Mouse (Mus musculus) MEL (cell line): Measurements from ENCODE around the gene Slc12a6. TPM values are rescaled to one million over a fixed set of nuclear protein-coding genes. Genes with fewer than 3 reads are reported as not detected.

Experiments used
- DNase-seq: peaks from one replicate; pipeline ENCODE4 v3.0.0; 2011; ENCODE audit warnings: low read depth, low spot score
- H3K27ac ChIP-seq: 2 replicates; pipeline ENCODE4 v1.5.1; 2012; ENCODE audit warnings: low read depth, mild to moderate bottlenecking, control low read depth, low read length, moderate library complexity; ENCODE audit not compliant: control insufficient read depth
- H3K27me3 ChIP-seq, 2 experiments: fragments of 150-350 bp in 1 of 2; sonication (generic) in 1 of 2; 2 replicates each; pipeline ENCODE4 v1.6.1; 2012; ENCODE audit warnings: low read length in 2 of 2, mild to moderate bottlenecking in 2 of 2, improper control_type of control experiment in 1 of 2, moderate library complexity in 1 of 2; ENCODE audit not compliant: insufficient read depth in 2 of 2, control insufficient read depth in 1 of 2
- H3K36me3 ChIP-seq, 2 experiments: 2 replicates each; pipeline ENCODE4 v1.6.1; 2012 to 2014; ENCODE audit warnings: low read length in 2 of 2, improper control_type of control experiment in 1 of 2, inconsistent platforms in 1 of 2, mild to moderate bottlenecking in 1 of 2; ENCODE audit not compliant: insufficient read depth in 2 of 2, control insufficient read depth in 1 of 2
- H3K4me1 ChIP-seq, 2 experiments: fragments of 150-350 bp in 1 of 2; sonication (generic) in 1 of 2; 2 replicates each; pipeline ENCODE4 v1.6.1; 2012; ENCODE audit warnings: low read length in 2 of 2, improper control_type of control experiment in 1 of 2, mild to moderate bottlenecking in 1 of 2; ENCODE audit not compliant: insufficient read depth in 2 of 2, control insufficient read depth in 1 of 2
- H3K4me3 ChIP-seq, 2 experiments: fragments of 150-350 bp in 1 of 2; sonication (generic) in 1 of 2; 2 replicates each; pipeline ENCODE4 v1.5.1; 2012; ENCODE audit warnings: low read depth in 2 of 2, low read length in 2 of 2, mild to moderate bottlenecking in 2 of 2, moderate library complexity in 2 of 2, control low read depth in 1 of 2, improper control_type of control experiment in 1 of 2; ENCODE audit not compliant: control insufficient read depth in 1 of 2, insufficient read depth in 1 of 2
- H3K79me2 ChIP-seq: 2 replicates; pipeline ENCODE4 v1.6.1; 2012; ENCODE audit warnings: mild to moderate bottlenecking, low read length, moderate library complexity; ENCODE audit not compliant: control insufficient read depth, poor library complexity, insufficient read depth
- H3K9ac ChIP-seq: 2 replicates; pipeline ENCODE4 v1.6.1; 2012; ENCODE audit warnings: low read depth, mild to moderate bottlenecking, control low read depth, low read length, moderate library complexity; ENCODE audit not compliant: control insufficient read depth, poor library complexity, severe bottlenecking
- H3K9me3 ChIP-seq: fragments of 150-350 bp; sonication (generic); replicated peaks from 2 replicates; pipeline ENCODE4 v1.6.1; 2012; ENCODE audit warnings: mild to moderate bottlenecking, low read length, improper control_type of control experiment, moderate library complexity; ENCODE audit not compliant: insufficient read depth
- CHD1 ChIP-seq: IDR thresholded peaks from 2 replicates; pipeline ENCODE4 v1.6.1; 2012; ENCODE audit warnings: low read depth, mild to moderate bottlenecking, inconsistent platforms, low read length, improper control_type of control experiment
- CHD2 ChIP-seq: IDR thresholded peaks from 2 replicates; pipeline ENCODE4 v1.6.1; 2011; ENCODE audit warnings: low read length, improper control_type of control experiment
- E2F4 ChIP-seq: IDR thresholded peaks from 2 replicates; pipeline ENCODE4 v1.6.1; 2011; ENCODE audit warnings: low read depth, low read length, improper control_type of control experiment, borderline replicate concordance
- EP300 ChIP-seq, 2 experiments: IDR thresholded peaks; 2 replicates each; pipeline ENCODE4 v1.6.1; 2011; ENCODE audit warnings: improper control_type of control experiment in 2 of 2, low read length in 2 of 2, low read depth in 1 of 2, mild to moderate bottlenecking in 1 of 2
- GABPA ChIP-seq: IDR thresholded peaks from 2 replicates; pipeline ENCODE4 v1.6.1; 2012; ENCODE audit warnings: low read depth, mild to moderate bottlenecking, inconsistent platforms, low read length, improper control_type of control experiment, moderate library complexity
- HCFC1 ChIP-seq: IDR thresholded peaks from 2 replicates; pipeline ENCODE4 v1.6.1; 2012; ENCODE audit warnings: low read depth, mild to moderate bottlenecking, inconsistent platforms, low read length, improper control_type of control experiment, moderate library complexity
- KAT2A ChIP-seq: conservative IDR thresholded peaks from 2 replicates; pipeline ENCODE4 v1.6.1; 2012; ENCODE audit warnings: low read depth, low read length, improper control_type of control experiment, inconsistent platforms
- MAFK ChIP-seq: IDR thresholded peaks from 2 replicates; pipeline ENCODE4 v1.6.1; 2011; ENCODE audit warnings: low read depth, mild to moderate bottlenecking, low read length, improper control_type of control experiment, borderline replicate concordance
- MAX ChIP-seq: IDR thresholded peaks from 2 replicates; pipeline ENCODE4 v1.6.1; 2011; ENCODE audit warnings: low read length, improper control_type of control experiment
- MAZ ChIP-seq: IDR thresholded peaks from 2 replicates; pipeline ENCODE4 v1.6.1; 2012; ENCODE audit warnings: low read depth, mild to moderate bottlenecking, inconsistent platforms, low read length, improper control_type of control experiment
- MXI1 ChIP-seq: IDR thresholded peaks from 2 replicates; pipeline ENCODE4 v1.6.1; 2011; ENCODE audit warnings: mild to moderate bottlenecking, low read depth, low read length, improper control_type of control experiment
- MYC ChIP-seq: IDR thresholded peaks from 2 replicates; pipeline ENCODE4 v1.6.1; 2011; ENCODE audit warnings: low read depth, mild to moderate bottlenecking, low read length, improper control_type of control experiment, moderate library complexity
- NELFE ChIP-seq: IDR thresholded peaks from 2 replicates; pipeline ENCODE4 v1.6.1; 2011; ENCODE audit warnings: low read depth, low read length, improper control_type of control experiment
- NRF1 ChIP-seq: IDR thresholded peaks from 2 replicates; pipeline ENCODE4 v1.6.1; 2014; ENCODE audit warnings: low read depth, mild to moderate bottlenecking, inconsistent platforms, low read length, improper control_type of control experiment, moderate library complexity; ENCODE audit not compliant: poor library complexity, insufficient read depth, severe bottlenecking
- POLR2A ChIP-seq, 2 experiments: IDR thresholded peaks; 2 replicates each; pipeline ENCODE4 v1.6.1; 2011 to 2012; ENCODE audit warnings: low read length in 2 of 2, mild to moderate bottlenecking in 2 of 2, control low read depth in 1 of 2, improper control_type of control experiment in 1 of 2, low read depth in 1 of 2, moderate library complexity in 1 of 2; ENCODE audit not compliant: control insufficient read depth in 1 of 2, insufficient read depth in 1 of 2, poor library complexity in 1 of 2
- POLR2AphosphoS2 ChIP-seq: IDR thresholded peaks from 2 replicates; pipeline ENCODE4 v1.6.1; 2011; ENCODE audit warnings: low read length, improper control_type of control experiment
- POLR2AphosphoS5 ChIP-seq: IDR thresholded peaks from 2 replicates; pipeline ENCODE4 v1.6.1; 2012; ENCODE audit warnings: low read depth, borderline replicate concordance, mild to moderate bottlenecking, inconsistent platforms, low read length, moderate library complexity, mixed read lengths
- RAD21 ChIP-seq: IDR thresholded peaks from 2 replicates; pipeline ENCODE4 v1.6.1; 2011; ENCODE audit warnings: mild to moderate bottlenecking, low read depth, low read length, improper control_type of control experiment
- RCOR1 ChIP-seq: IDR thresholded peaks from 2 replicates; pipeline ENCODE4 v1.6.1; 2012; ENCODE audit warnings: low read depth, mild to moderate bottlenecking, inconsistent platforms, low read length, improper control_type of control experiment
- SIN3A ChIP-seq: IDR thresholded peaks from 2 replicates; pipeline ENCODE4 v1.6.1; 2012; ENCODE audit warnings: low read length, improper control_type of control experiment, inconsistent platforms
- TAL1 ChIP-seq: IDR thresholded peaks from 2 replicates; pipeline ENCODE4 v1.6.1; 2012; ENCODE audit warnings: mild to moderate bottlenecking, inconsistent platforms, low read length, moderate library complexity, mixed read lengths
- TBP ChIP-seq: IDR thresholded peaks from 2 replicates; pipeline ENCODE4 v1.8.0; 2011; ENCODE audit warnings: low read depth, low read length, improper control_type of control experiment
- TCF12 ChIP-seq: IDR thresholded peaks from 2 replicates; pipeline ENCODE4 v1.6.1; 2014; ENCODE audit warnings: low read depth, mild to moderate bottlenecking, inconsistent platforms, low read length, improper control_type of control experiment, moderate library complexity
- UBTF ChIP-seq: IDR thresholded peaks from 2 replicates; pipeline ENCODE4 v1.6.1; 2012; ENCODE audit warnings: low read depth, mild to moderate bottlenecking, inconsistent platforms, low read length, improper control_type of control experiment, moderate library complexity, borderline replicate concordance; ENCODE audit not compliant: insufficient read depth
- USF1 ChIP-seq: IDR thresholded peaks from 2 replicates; pipeline ENCODE4 v1.6.1; 2014; ENCODE audit warnings: low read depth, mild to moderate bottlenecking, inconsistent platforms, low read length, improper control_type of control experiment, moderate library complexity
- USF2 ChIP-seq, 2 experiments: IDR thresholded peaks; 2 replicates each; pipeline ENCODE4 v1.6.1; 2011 to 2012; ENCODE audit warnings: improper control_type of control experiment in 2 of 2, low read length in 2 of 2, borderline replicate concordance in 1 of 2, inconsistent platforms in 1 of 2, low read depth in 1 of 2, mild to moderate bottlenecking in 1 of 2; ENCODE audit not compliant: insufficient read depth in 1 of 2
- ZMIZ1 ChIP-seq: IDR thresholded peaks from 2 replicates; pipeline ENCODE4 v1.6.1; 2012; ENCODE audit warnings: low read depth, mild to moderate bottlenecking, inconsistent platforms, low read length, improper control_type of control experiment, moderate library complexity
- ZNF384 ChIP-seq: IDR thresholded peaks from 2 replicates; pipeline ENCODE4 v1.6.1; 2012; ENCODE audit warnings: low read depth, mild to moderate bottlenecking, inconsistent platforms, low read length, improper control_type of control experiment
- polyA plus RNA-seq, 2 experiments: library from polyadenylated mRNA; stranded (reverse) in 1 of 2; unstranded in 1 of 2; fragments of >175 nt in 1 of 2; fragments of >200 nt in 1 of 2; gene quantifications; 2 replicates each; pipeline versions ENCODE4 v1.2.1 to v1.2.4; 2012; ENCODE audit warnings: low replicate concordance in 2 of 2, low read depth in 1 of 2; ENCODE audit not compliant: insufficient read length in 2 of 2, insufficient read depth in 1 of 2, missing spikeins in 1 of 2
- total RNA-seq: library from RNA; depleted of rRNA; stranded (reverse); fragments of 300-350 nt; gene quantifications from 2 replicates; pipeline ENCODE4 v1.2.3, GENCODE M21; 2012

Slc12a6 gene
- total and polyA plus RNA-seq, 3 experiments: 20.4 to 21.2 TPM; not detected in 1

DNA sequence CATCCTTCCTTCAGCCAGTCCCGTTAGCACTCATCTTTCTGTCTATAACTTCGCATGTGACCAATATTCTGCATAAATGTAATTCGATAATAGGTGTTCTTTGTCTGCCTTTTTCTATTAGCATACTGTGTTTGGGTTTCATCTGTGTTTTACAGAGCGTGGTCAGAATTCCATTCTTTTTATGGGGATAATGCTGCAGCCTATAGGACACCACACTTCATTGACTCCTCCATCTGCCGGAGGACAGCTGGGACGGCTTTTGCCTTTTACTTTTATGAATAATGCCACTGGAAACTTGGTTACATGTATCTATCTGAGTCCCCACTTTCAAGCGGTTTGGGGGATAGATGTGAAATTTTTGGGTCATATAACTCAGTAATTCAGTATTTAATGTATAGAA is 50.0 kb downstream of the Slc12a6 start:
- no peak for DNase-seq
- peaks cover 4 to 6% of the 10 kb centered on the region in 2 experiments; a peak in 3 of 4 replicates for H3K4me1 ChIP-seq
- no peaks in the 10 kb centered on the region for H3K79me2 ChIP-seq
- no peak overlapping the region for H3K9ac ChIP-seq
- H3K9me3 ChIP-seq: no peaks in the 10 kb centered on the region
- H3K27ac ChIP-seq: no peak overlapping the region
- no peak for TF ChIP-seq MXI1
- no peak for TF ChIP-seq ZNF384
- TF ChIP-seq NRF1: no peak
- TF ChIP-seq TAL1: no peak
- TF ChIP-seq USF2 (IDR thresholded peaks at IDR 0.05; ENCODE audit: borderline replicate concordance in 1 of 2, insufficient read depth in 1 of 2, low read depth in 1 of 2, low read length in 2 of 2): no peak
- TF ChIP-seq RCOR1: no peak
- TF ChIP-seq CHD2: no peak
- no peak for TF ChIP-seq SIN3A
- no peak for TF ChIP-seq USF1
- no peak for TF ChIP-seq E2F4
- TF ChIP-seq ZMIZ1: no peak
- no peak for TF ChIP-seq CHD1
- TF ChIP-seq MAX: no peak
- TF ChIP-seq POLR2AphosphoS2: no peak
- TF ChIP-seq NELFE: no peak
- TF ChIP-seq UBTF: no peak
- no peak for TF ChIP-seq MAFK
- TF ChIP-seq TBP: no peak
- TF ChIP-seq GABPA: no peak
- TF ChIP-seq POLR2A (IDR thresholded peaks at IDR 0.05; ENCODE audit: control insufficient read depth in 1 of 2, insufficient read depth in 1 of 2, low read depth in 1 of 2, low read length in 2 of 2, poor library complexity in 1 of 2): no peak
- peaks cover 4 to 5% of the 10 kb centered on the region in 2 experiments for H3K36me3 ChIP-seq
- H3K4me3 ChIP-seq: no peak overlapping the region
- no peaks in the 10 kb centered on the region for H3K27me3 ChIP-seq

DNA sequence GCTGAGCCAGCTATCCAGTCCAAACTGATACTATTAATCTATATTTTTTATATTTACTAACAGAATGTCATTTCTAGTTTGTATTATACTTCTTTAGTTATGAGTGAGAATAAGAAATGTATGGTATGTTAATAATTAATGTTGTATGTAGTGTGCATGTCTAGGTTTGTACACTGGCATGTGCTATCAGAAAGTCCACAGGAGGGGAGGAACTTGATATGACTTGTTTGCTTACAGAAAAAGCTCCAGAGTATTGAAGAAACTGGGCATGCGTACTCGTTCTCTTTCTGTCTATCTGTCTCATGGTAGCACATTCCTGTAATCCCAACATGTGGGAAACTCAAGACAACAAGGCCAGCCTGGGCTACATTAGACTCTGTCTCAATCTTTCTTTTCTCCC is 52.6 kb downstream of the Slc12a6 start:
- H3K4me3 ChIP-seq: no peak overlapping the region
- no peak overlapping the region for H3K9ac ChIP-seq
- DNase-seq: no peak
- peaks cover 0 to 5% of the 10 kb centered on the region in 2 experiments; a peak in 2 of 4 replicates for H3K36me3 ChIP-seq
- H3K27me3 ChIP-seq: no peaks in the 10 kb centered on the region
- no peaks in the 10 kb centered on the region for H3K4me1 ChIP-seq
- no peak for TF ChIP-seq KAT2A
- no peak for TF ChIP-seq POLR2AphosphoS5
- no peak for TF ChIP-seq TAL1
- no peak for TF ChIP-seq RAD21
- no peak for TF ChIP-seq EP300 (IDR thresholded peaks at IDR 0.05; ENCODE audit: low read depth in 1 of 2, low read length in 2 of 2)
- TF ChIP-seq TCF12: no peak
- TF ChIP-seq NELFE: no peak
- TF ChIP-seq MYC: no peak
- no peak for TF ChIP-seq MAZ
- TF ChIP-seq HCFC1: no peak
- no peak for TF ChIP-seq POLR2AphosphoS2
- no peak overlapping the region for H3K27ac ChIP-seq
- no peaks in the 10 kb centered on the region for H3K79me2 ChIP-seq
- no peaks in the 10 kb centered on the region for H3K9me3 ChIP-seq
